Mouse (Mus musculus): Measurements from ENCODE around the gene Dlg4. TPM values are rescaled to one million over a fixed set of nuclear protein-coding genes. Genes with fewer than 3 reads are reported as not detected.

Gene Dlg4
- polyA plus RNA-seq, 1 experiment from 2014 or later, result 4.7 TPM

DNA sequence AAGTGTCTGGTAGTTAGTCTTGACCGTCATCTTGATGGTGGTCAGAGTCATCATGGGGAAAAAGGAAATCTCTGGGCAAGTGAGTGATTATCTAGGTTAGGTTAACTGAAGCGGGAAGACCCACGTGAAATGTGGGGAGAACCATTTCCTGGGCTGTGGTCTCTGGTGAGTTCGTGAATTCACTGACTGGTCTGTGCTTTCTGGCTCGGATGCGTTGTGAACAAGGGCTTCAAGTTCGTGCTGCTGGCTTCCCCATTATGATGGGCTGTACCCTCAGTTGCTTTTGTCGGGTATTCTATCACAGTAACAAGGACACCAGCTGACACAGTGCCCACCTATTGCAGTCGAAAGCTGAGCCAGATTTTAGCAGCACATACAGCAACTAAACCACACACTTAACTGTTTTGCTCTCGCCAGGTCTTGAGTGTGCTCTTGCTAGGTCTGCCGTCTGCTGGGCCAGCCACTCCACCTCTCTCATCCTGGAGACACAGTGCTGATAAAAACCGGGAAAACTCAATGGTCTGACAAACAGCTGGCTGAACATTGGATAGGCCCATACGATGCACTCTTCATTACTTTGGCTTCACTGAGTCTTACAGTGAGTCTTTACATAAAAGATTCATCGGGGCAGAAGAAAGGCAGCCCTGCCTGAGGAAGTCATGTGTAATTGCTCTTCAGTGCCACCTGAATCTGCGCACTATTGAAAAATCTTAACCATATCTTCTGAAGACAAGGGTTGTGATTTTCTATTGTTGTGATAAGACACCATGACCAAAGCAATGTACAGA is 64.3 kb downstream of the Dlg4 start:
- H3K27ac ChIP-seq (ENCODE audit: low read length), result no peak overlapping the region
- H3K27me3 ChIP-seq (ENCODE audit: control insufficient read depth, insufficient read depth, low read length), result no peaks in the 10 kb centered on the region
- no peaks in the 10 kb centered on the region for H3K4me1 ChIP-seq (ENCODE audit: control insufficient read depth, insufficient read depth, low read length)
- no peak overlapping the region for H3K4me2 ChIP-seq (ENCODE audit: low read depth, low read length)
- no peak overlapping the region for H3K9ac ChIP-seq (ENCODE audit: low read length)
- H3K9me3 ChIP-seq (replicated peaks; ENCODE audit: control insufficient read depth, low read length), result no peaks in the 10 kb centered on the region
- H3K36me3 ChIP-seq (ENCODE audit: control insufficient read depth, insufficient read depth), result no peaks in the 10 kb centered on the region
- 75% methylated on average over 15 of the region's 15 CpGs for WGBS
- ATAC-seq (replicated peaks; ENCODE audit: extremely low read depth, insufficient read depth, low FRiP score), result no peak
- H3K4me3 ChIP-seq (ENCODE audit: low read length), result no peak overlapping the region

DNA sequence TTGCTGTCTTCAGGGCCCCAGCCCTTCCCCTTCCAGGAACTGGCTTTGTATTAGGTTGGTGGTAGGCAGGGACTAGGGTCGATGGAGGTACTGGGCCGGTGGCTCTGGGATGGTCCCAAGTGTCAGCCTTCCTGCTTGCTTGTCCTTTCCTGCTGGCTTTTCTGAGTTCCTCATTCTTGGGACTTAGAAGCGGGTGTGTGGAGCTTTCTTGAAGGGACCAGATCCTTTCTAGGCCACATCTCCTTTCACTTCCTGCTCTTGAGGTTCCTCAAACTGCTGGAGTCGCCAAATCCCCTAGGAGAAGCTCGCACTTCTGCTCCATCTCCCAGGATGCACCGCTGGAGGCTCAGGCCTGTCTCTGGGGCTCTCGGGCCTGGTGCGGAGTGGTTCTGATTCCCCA is 67.8 kb downstream of the Dlg4 start:
- Histone ChIP-seq H3K27ac (ENCODE audit: low read length) (no peak overlapping the region), H3K36me3 (ENCODE audit: control insufficient read depth, insufficient read depth) (no peaks in the 10 kb centered on the region), H3K9ac (ENCODE audit: low read length) (no peak overlapping the region), H3K27me3 (ENCODE audit: control insufficient read depth, insufficient read depth, low read length) (no peaks in the 10 kb centered on the region), H3K4me2 (ENCODE audit: low read depth, low read length) (no peak overlapping the region), H3K9me3 (replicated peaks; ENCODE audit: control insufficient read depth, low read length) (no peaks in the 10 kb centered on the region), H3K4me1 (ENCODE audit: control insufficient read depth, insufficient read depth, low read length) (no peaks in the 10 kb centered on the region), H3K4me3 (ENCODE audit: low read length) (no peak overlapping the region)
- 71% methylated on average over 8 of the region's 8 CpGs for WGBS
- ATAC-seq (replicated peaks; ENCODE audit: extremely low read depth, insufficient read depth, low FRiP score), result no peak

DNA sequence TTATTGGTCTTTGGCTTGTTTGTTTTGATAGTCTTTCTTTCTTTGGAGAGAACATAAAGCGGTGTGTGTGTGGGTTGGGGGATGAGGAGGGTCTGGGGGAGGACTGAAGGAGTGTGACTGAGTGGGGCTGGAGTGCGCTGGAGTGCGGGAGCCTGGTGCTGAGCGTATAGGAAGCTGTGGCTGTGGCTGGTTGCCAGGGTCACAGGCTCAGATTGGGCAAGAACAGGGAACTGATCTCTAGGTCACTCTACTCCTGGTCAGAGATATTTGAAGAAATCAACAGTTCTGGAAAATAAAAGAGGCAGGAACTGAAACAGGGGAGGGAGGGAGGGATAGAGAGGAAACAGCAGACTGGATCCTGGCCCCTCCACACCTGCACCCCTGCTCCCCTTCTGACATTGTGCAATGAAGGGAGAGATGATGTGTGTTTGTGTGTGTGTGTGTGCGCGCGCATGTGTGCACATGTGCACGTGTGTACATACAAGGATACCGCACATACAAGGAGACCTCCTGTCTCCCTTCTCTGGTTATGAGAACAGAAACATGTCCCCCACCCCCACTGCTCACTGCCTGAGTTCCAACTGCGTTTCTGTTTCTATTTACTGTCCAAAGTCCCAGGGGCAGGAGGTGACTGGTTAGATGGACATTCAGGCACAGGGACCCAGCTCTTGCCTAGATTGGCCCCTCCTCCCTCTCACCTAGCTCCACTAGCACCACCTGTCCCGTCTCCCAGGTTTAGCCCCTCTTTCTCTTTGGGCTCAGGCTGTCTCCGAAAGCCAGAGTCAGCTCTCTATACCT is 75.4 kb downstream of the Dlg4 start, which contains the start of gene Asgr2:
Asgr2 (plus strand) TSS at position 659 of the 798 bp plus-strand sequence.
- Histone ChIP-seq H3K4me2 (ENCODE audit: low read depth, low read length) (no peak within 1 kb of the TSS), H3K9me3 (replicated peaks; ENCODE audit: control insufficient read depth, low read length) (no peaks in the 10 kb centered on the region), H3K27me3 (ENCODE audit: control insufficient read depth, insufficient read depth, low read length) (no peaks in the 10 kb centered on the region), H3K36me3 (ENCODE audit: control insufficient read depth, insufficient read depth) (no peaks in the 10 kb centered on the region), H3K27ac (ENCODE audit: low read length) (no peak within 1 kb of the TSS), H3K4me3 (ENCODE audit: low read length) (no peak within 1 kb of the TSS), H3K4me1 (ENCODE audit: control insufficient read depth, insufficient read depth, low read length) (no peaks in the 10 kb centered on the region), H3K9ac (ENCODE audit: low read length) (no peak within 1 kb of the TSS)
- ATAC-seq (replicated peaks; ENCODE audit: extremely low read depth, insufficient read depth, low FRiP score), result no peak
- 69% methylated on average over 12 of the region's 12 CpGs for WGBS

MicroRNAs encoded within 50 kb of the gene (microRNA counts, 519-probe panel; counts per million panel counts)
- not detected for microRNA mmu-miR-324-3p
- microRNA mmu-miR-324-5p, result 2,632 counts per million, percentile 66 among the panel's probes with 10 or more counts

Small RNA genes lying within 50 kb of the gene (microRNA-seq; reads per million reads assigned to microRNA genes)
- gene Gm44349 (not detected), gene Mir324 (2,192 reads per million, percentile 84 among the genes with 10 or more reads in this experiment)

Other genes starting within 250 kb of the Dlg4 start
- gene Chrnb1, start 221.0 kb upstream of the Dlg4 start, polyA plus RNA-seq (2015; fragmentation: Nextera tagmentation; extraction: Ambion mirVana), result 5.8 and 6.0 TPM in 2 replicates
- 2.2 and 3.0 TPM in 2 replicates for gene Fgf11, start 215.1 kb upstream of the Dlg4 start, polyA plus RNA-seq (2015; fragmentation: Nextera tagmentation; extraction: Ambion mirVana)
- 3.1 TPM in 2 replicates for gene Tmem102, start 211.3 kb upstream of the Dlg4 start, polyA plus RNA-seq (2015; fragmentation: Nextera tagmentation; extraction: Ambion mirVana)
- gene Gm39566, start 201.6 kb upstream of the Dlg4 start, polyA plus RNA-seq (2015; fragmentation: Nextera tagmentation; extraction: Ambion mirVana), result not detected in 2 replicates
- gene Spem2, start 198.5 kb upstream of the Dlg4 start, polyA plus RNA-seq (2015; fragmentation: Nextera tagmentation; extraction: Ambion mirVana), result not detected in 2 replicates
- not detected in 2 replicates for gene Spem1, start 194.8 kb upstream of the Dlg4 start, polyA plus RNA-seq (2015; fragmentation: Nextera tagmentation; extraction: Ambion mirVana)
- gene Nlgn2, start 179.2 kb upstream of the Dlg4 start, polyA plus RNA-seq (2015; fragmentation: Nextera tagmentation; extraction: Ambion mirVana), result 1.6 and 2.0 TPM in 2 replicates
- gene Tmem256, start 178.4 kb upstream of the Dlg4 start, polyA plus RNA-seq (2015; fragmentation: Nextera tagmentation; extraction: Ambion mirVana), result 258 and 323 TPM in 2 replicates
- gene Plscr3, start 170.6 kb upstream of the Dlg4 start, polyA plus RNA-seq (2015; fragmentation: Nextera tagmentation; extraction: Ambion mirVana), result 72.1 and 74.9 TPM in 2 replicates
- 0.26 and 0.90 TPM in 2 replicates for gene Tnk1, start 158.2 kb upstream of the Dlg4 start, polyA plus RNA-seq (2015; fragmentation: Nextera tagmentation; extraction: Ambion mirVana)
- not detected in 2 replicates for gene Tmem95, start 138.9 kb upstream of the Dlg4 start, polyA plus RNA-seq (2015; fragmentation: Nextera tagmentation; extraction: Ambion mirVana)
- gene Kctd11, start 135.5 kb upstream of the Dlg4 start, polyA plus RNA-seq (2015; fragmentation: Nextera tagmentation; extraction: Ambion mirVana), result 3.9 and 4.3 TPM in 2 replicates
- 10.8 and 19.9 TPM in 2 replicates for gene Acap1, start 121.4 kb upstream of the Dlg4 start, polyA plus RNA-seq (2015; fragmentation: Nextera tagmentation; extraction: Ambion mirVana)
- gene 2810408A11Rik, start 116.0 kb upstream of the Dlg4 start, polyA plus RNA-seq (2015; fragmentation: Nextera tagmentation; extraction: Ambion mirVana), result 4.1 and 4.4 TPM in 2 replicates
- 7.4 and 8.7 TPM in 2 replicates for gene Neurl4, start 115.9 kb upstream of the Dlg4 start, polyA plus RNA-seq (2015; fragmentation: Nextera tagmentation; extraction: Ambion mirVana)
- gene Gps2, start 103.1 kb upstream of the Dlg4 start, polyA plus RNA-seq (2015; fragmentation: Nextera tagmentation; extraction: Ambion mirVana), result 50.1 and 51.2 TPM in 2 replicates
- gene Eif5a, start 95.0 kb upstream of the Dlg4 start, polyA plus RNA-seq (2015; fragmentation: Nextera tagmentation; extraction: Ambion mirVana), result 1,137 and 1,317 TPM in 2 replicates
- gene Ybx2, start 81.1 kb upstream of the Dlg4 start, polyA plus RNA-seq (2015; fragmentation: Nextera tagmentation; extraction: Ambion mirVana), result 5.3 and 7.3 TPM in 2 replicates
- gene Slc2a4, start 68.8 kb upstream of the Dlg4 start, polyA plus RNA-seq (2015; fragmentation: Nextera tagmentation; extraction: Ambion mirVana), result 56.1 and 58.4 TPM in 2 replicates
- 7.5 and 14.4 TPM in 2 replicates for gene Cldn7, start 52.2 kb upstream of the Dlg4 start, polyA plus RNA-seq (2015; fragmentation: Nextera tagmentation; extraction: Ambion mirVana)
- gene Ctdnep1, start 35.8 kb upstream of the Dlg4 start, polyA plus RNA-seq (2015; fragmentation: Nextera tagmentation; extraction: Ambion mirVana), result 23.9 and 25.0 TPM in 2 replicates
- 111 and 116 TPM in 2 replicates for gene Elp5, start 34.4 kb upstream of the Dlg4 start, polyA plus RNA-seq (2015; fragmentation: Nextera tagmentation; extraction: Ambion mirVana)
- 421 and 428 TPM in 2 replicates for gene Gabarap, start 25.8 kb upstream of the Dlg4 start, polyA plus RNA-seq (2015; fragmentation: Nextera tagmentation; extraction: Ambion mirVana)
- gene Phf23, start 21.2 kb upstream of the Dlg4 start, polyA plus RNA-seq (2015; fragmentation: Nextera tagmentation; extraction: Ambion mirVana), result 42.0 and 43.9 TPM in 2 replicates
- 17.1 and 19.2 TPM in 2 replicates for gene Dvl2, start 16.3 kb upstream of the Dlg4 start, polyA plus RNA-seq (2015; fragmentation: Nextera tagmentation; extraction: Ambion mirVana)
- 276 and 298 TPM in 2 replicates for gene Acadvl, start 1.5 kb upstream of the Dlg4 start, polyA plus RNA-seq (2015; fragmentation: Nextera tagmentation; extraction: Ambion mirVana)
- gene Asgr1, start 37.1 kb downstream of the Dlg4 start, polyA plus RNA-seq (2015; fragmentation: Nextera tagmentation; extraction: Ambion mirVana), result not detected in 2 replicates
- gene Asgr2, start 75.7 kb downstream of the Dlg4 start, polyA plus RNA-seq (2015; fragmentation: Nextera tagmentation; extraction: Ambion mirVana), result 0.22 TPM in 1 of 2 replicates, not detected in the other
- 0.64 and 1.1 TPM in 2 replicates for gene Mgl2, start 113.4 kb downstream of the Dlg4 start, polyA plus RNA-seq (2015; fragmentation: Nextera tagmentation; extraction: Ambion mirVana)
- 0.51 and 1.1 TPM in 2 replicates for gene Clec10a, start 139.3 kb downstream of the Dlg4 start, polyA plus RNA-seq (2015; fragmentation: Nextera tagmentation; extraction: Ambion mirVana)
- 0.33 and 0.41 TPM in 2 replicates for gene Slc16a11, start 195.8 kb downstream of the Dlg4 start, polyA plus RNA-seq (2015; fragmentation: Nextera tagmentation; extraction: Ambion mirVana)
- gene Slc16a13, start 204.1 kb downstream of the Dlg4 start, polyA plus RNA-seq (2015; fragmentation: Nextera tagmentation; extraction: Ambion mirVana), result 5.0 and 5.6 TPM in 2 replicates
- 18.1 and 20.2 TPM in 2 replicates for gene Bcl6b, start 212.9 kb downstream of the Dlg4 start, polyA plus RNA-seq (2015; fragmentation: Nextera tagmentation; extraction: Ambion mirVana)
- 116 and 121 TPM in 2 replicates for gene 0610010K14Rik, start 221.0 kb downstream of the Dlg4 start, polyA plus RNA-seq (2015; fragmentation: Nextera tagmentation; extraction: Ambion mirVana)
- 8.2 and 9.0 TPM in 2 replicates for gene Gm21988, start 222.9 kb downstream of the Dlg4 start, polyA plus RNA-seq (2015; fragmentation: Nextera tagmentation; extraction: Ambion mirVana)
- gene Rnasek, start 222.9 kb downstream of the Dlg4 start, polyA plus RNA-seq (2015; fragmentation: Nextera tagmentation; extraction: Ambion mirVana), result 218 and 227 TPM in 2 replicates
- gene Alox12, start 238.4 kb downstream of the Dlg4 start, polyA plus RNA-seq (2015; fragmentation: Nextera tagmentation; extraction: Ambion mirVana), result 3.5 and 4.2 TPM in 2 replicates